Mouse (Mus musculus) mature B cell (primary cell): ENCODE data around the gene Tnxb.
"Not testable (repeated sequence)": the region's sequence is repeated elsewhere in the genome, so short reads cannot be mapped to it uniquely, and the experiment has no call there.

Experiments used
- in situ Hi-C: fragments of 300-500 bp; cut with MboI; formaldehyde crosslinking; loops from 2 replicates; pipeline ENCODE4 v1.14.3; 2019

Tnxb gene

GRCm38 (mm10) chr17:34684253-34684893 lies 14.0 kb downstream of the Tnxb start:
- in situ Hi-C loops, result no loop called here

- in situ Hi-C loops, result no loop called here
These were observed 15.1 kb downstream of the Tnxb start for GRCm38 (mm10) chr17:34685120-34686110.

- in situ Hi-C loops, result no loop called here
These were observed 18.6 kb downstream of the Tnxb start for GRCm38 (mm10) chr17:34688889-34689288.

GRCm38 (mm10) chr17:34690458-34690857 lies 20.1 kb downstream of the Tnxb start:
- in situ Hi-C loops, result no loop called here

GRCm38 (mm10) chr17:34692906-34693305 lies 22.6 kb downstream of the Tnxb start:
- in situ Hi-C loops, result no loop called here

- in situ Hi-C loops, result no loop called here
These were observed 29.5 kb downstream of the Tnxb start for GRCm38 (mm10) chr17:34699575-34700408.

GRCm38 (mm10) chr17:34700671-34701071 lies 30.3 kb downstream of the Tnxb start:
- in situ Hi-C loops, result no loop called here

- in situ Hi-C loops, result not testable (repeated sequence)
These were observed 36.1 kb downstream of the Tnxb start for GRCm38 (mm10) chr17:34706476-34706875.

GRCm38 (mm10) chr17:34712951-34713350 lies 42.6 kb downstream of the Tnxb start:
- in situ Hi-C loops, result no loop called here

GRCm38 (mm10) chr17:34714181-34714907 lies 44.0 kb downstream of the Tnxb start:
- in situ Hi-C loops, result not testable (repeated sequence)

- in situ Hi-C loops, result not testable (repeated sequence)
These were observed 44.6 kb downstream of the Tnxb start for GRCm38 (mm10) chr17:34714908-34715445.

GRCm38 (mm10) chr17:34715451-34715850 lies 45.1 kb downstream of the Tnxb start:
- in situ Hi-C loops, result not testable (repeated sequence)

GRCm38 (mm10) chr17:34716247-34716646 lies 45.9 kb downstream of the Tnxb start:
- in situ Hi-C loops, result no loop called here

- in situ Hi-C loops, result no loop called here
These were observed 47.1 kb downstream of the Tnxb start for GRCm38 (mm10) chr17:34717401-34717800.

GRCm38 (mm10) chr17:34719886-34720285 lies 49.6 kb downstream of the Tnxb start:
- in situ Hi-C loops, result not testable (repeated sequence)

GRCm38 (mm10) chr17:34722238-34722637 lies 51.9 kb downstream of the Tnxb start:
- in situ Hi-C loops, result not testable (repeated sequence)

GRCm38 (mm10) chr17:34723066-34723465 lies 52.7 kb downstream of the Tnxb start:
- in situ Hi-C loops, result no loop called here

GRCm38 (mm10) chr17:34727887-34728286 lies 57.6 kb downstream of the Tnxb start:
- in situ Hi-C loops, result no loop called here

GRCm38 (mm10) chr17:34729155-34729554 lies 58.8 kb downstream of the Tnxb start:
- in situ Hi-C loops, result not testable (repeated sequence)

- in situ Hi-C loops, result not testable (repeated sequence)
These were observed 59.6 kb downstream of the Tnxb start for GRCm38 (mm10) chr17:34729779-34730553.
